Mouse (Mus musculus) kidney, embryonic 15.5 days (tissue): ENCODE measurements around the gene Tbxas1. TPM values are rescaled to one million over a fixed set of nuclear protein-coding genes. Genes with fewer than 3 reads are reported as not detected.

Experiments used
- ATAC-seq: fragments of 200-750 bp; cut with Nextera tagmentation; replicated peaks from 2 replicates; pipeline ENCODE4 v1.8.0; 2017; ENCODE audit warnings: moderate TSS enrichment; ENCODE audit not compliant: low FRiP score
- H3K27ac ChIP-seq: fragments of 300-500 bp; sonication (generic); 2 replicates; pipeline ENCODE4 v1.5.1; 2015; ENCODE audit warnings: mild to moderate bottlenecking, inconsistent platforms
- H3K27me3 ChIP-seq: fragments of 300-500 bp; sonication (generic); 2 replicates; pipeline ENCODE4 v1.6.1; 2015; ENCODE audit warnings: inconsistent platforms
- H3K36me3 ChIP-seq: fragments of 300-500 bp; sonication (generic); 2 replicates; pipeline ENCODE4 v1.6.1; 2015; ENCODE audit warnings: inconsistent platforms
- H3K4me1 ChIP-seq: fragments of 300-500 bp; sonication (generic); 2 replicates; pipeline ENCODE4 v1.6.1; 2015; ENCODE audit warnings: inconsistent platforms
- H3K4me2 ChIP-seq: fragments of 300-500 bp; sonication (generic); 2 replicates; pipeline ENCODE4 v1.6.1; 2015; ENCODE audit warnings: moderate library complexity, mild to moderate bottlenecking, inconsistent platforms
- H3K4me3 ChIP-seq: fragments of 300-500 bp; sonication (generic); replicated peaks from 2 replicates; pipeline ENCODE4 v1.5.1; 2015; ENCODE audit warnings: mild to moderate bottlenecking, inconsistent platforms
- H3K9ac ChIP-seq: fragments of 300-500 bp; sonication (generic); 2 replicates; pipeline ENCODE4 v1.6.1; 2015; ENCODE audit warnings: mild to moderate bottlenecking, inconsistent platforms
- H3K9me3 ChIP-seq: fragments of 300-500 bp; sonication (generic); replicated peaks from 2 replicates; pipeline ENCODE4 v1.6.1; 2016; ENCODE audit warnings: inconsistent platforms
- WGBS: fragments of 180-500 bp; shearing (Covaris S2); methylation state at CpG from one replicate; pipeline ENCODE4 v1.1.7; 2015; ENCODE audit warnings: mixed read lengths; 5-methylcytosine and 5-hydroxymethylcytosine counted together
- polyA plus RNA-seq: library from polyadenylated mRNA; unstranded; fragments of >200 nt; fragmentation: Nextera tagmentation; extraction: Ambion mirVana; gene quantifications from 2 replicates; pipeline ENCODE4 v1.2.1, GENCODE M21; 2015

The Tbxas1 gene
- polyA plus RNA-seq, 1 experiment from 2014 or later: 6.4 TPM

GRCm38 (mm10) chr6:38877674-38878073 lies 2.5 kb downstream of the Tbxas1 start:
- Histone ChIP-seq H3K4me3 (no peak overlapping the region), H3K9me3 (no peaks in the 10 kb centered on the region), H3K36me3 (no peaks in the 10 kb centered on the region), H3K27me3 (peaks cover 3% of the 10 kb centered on the region; the same call in 1 of the 2 replicates), H3K4me2 (no peak overlapping the region), H3K27ac (no peak overlapping the region), H3K9ac (no peak overlapping the region), H3K4me1 (peaks cover 19% of the 10 kb centered on the region)
- ATAC-seq: no peak
- 95% methylated on average over 2 of the region's 2 CpGs for WGBS

GRCm38 (mm10) chr6:38881468-38881867 lies 6.3 kb downstream of the Tbxas1 start:
- no peaks in the 10 kb centered on the region for H3K36me3 ChIP-seq
- 74% methylated on average over 2 of the region's 2 CpGs for WGBS
- peaks cover 3% of the 10 kb centered on the region; the same call in 1 of the 2 replicates for H3K27me3 ChIP-seq
- H3K4me1 ChIP-seq: peaks cover 14% of the 10 kb centered on the region
- H3K27ac ChIP-seq: no peak overlapping the region
- no peak for ATAC-seq
- H3K9me3 ChIP-seq: no peaks in the 10 kb centered on the region
- H3K4me3 ChIP-seq: no peak overlapping the region
- H3K9ac ChIP-seq: no peak overlapping the region
- no peak overlapping the region for H3K4me2 ChIP-seq

- Histone ChIP-seq H3K4me3 (no peak overlapping the region), H3K4me1 (peaks cover 13% of the 10 kb centered on the region), H3K27me3 (peaks cover 3% of the 10 kb centered on the region; the same call in 1 of the 2 replicates), H3K27ac (no peak overlapping the region), H3K9ac (no peak overlapping the region), H3K9me3 (no peaks in the 10 kb centered on the region), H3K36me3 (no peaks in the 10 kb centered on the region), H3K4me2 (no peak overlapping the region)
- no peak for ATAC-seq
- WGBS: 66% methylated on average over 6 of the region's 6 CpGs
These were observed 6.8 kb downstream of the Tbxas1 start for GRCm38 (mm10) chr6:38881975-38882374.

- Histone ChIP-seq H3K9me3 (no peaks in the 10 kb centered on the region), H3K4me2 (no peak overlapping the region), H3K27me3 (peaks cover 2% of the 10 kb centered on the region; the same call in 1 of the 2 replicates), H3K4me3 (no peak overlapping the region), H3K27ac (no peak overlapping the region), H3K9ac (no peak overlapping the region), H3K4me1 (0 out of 2 replicates have a peak, but pooled peaks cover 9% of the 10 kb centered on the region), H3K36me3 (no peaks in the 10 kb centered on the region)
- 66% methylated on average over 6 of the region's 6 CpGs for WGBS
- ATAC-seq: no peak
These were observed 7.5 kb downstream of the Tbxas1 start for GRCm38 (mm10) chr6:38882728-38883171.

GRCm38 (mm10) chr6:38884482-38884881 lies 9.3 kb downstream of the Tbxas1 start:
- no peak for ATAC-seq
- WGBS: 76% methylated on average over 3 of the region's 3 CpGs
- Histone ChIP-seq H3K4me2 (no peak overlapping the region), H3K27me3 (no peaks in the 10 kb centered on the region), H3K27ac (no peak overlapping the region), H3K9me3 (no peaks in the 10 kb centered on the region), H3K4me1 (0 out of 2 replicates have a peak, but pooled peaks cover 12% of the 10 kb centered on the region), H3K36me3 (no peaks in the 10 kb centered on the region), H3K9ac (no peak overlapping the region), H3K4me3 (no peak overlapping the region)

GRCm38 (mm10) chr6:38885132-38885531 lies 9.9 kb downstream of the Tbxas1 start:
- 74% methylated on average over 1 of the region's 1 CpGs for WGBS
- Histone ChIP-seq H3K9me3 (no peaks in the 10 kb centered on the region), H3K36me3 (no peaks in the 10 kb centered on the region), H3K27ac (no peak overlapping the region), H3K9ac (no peak overlapping the region), H3K4me1 (0 out of 2 replicates have a peak, but pooled peaks cover 12% of the 10 kb centered on the region), H3K4me2 (no peak overlapping the region), H3K4me3 (no peak overlapping the region), H3K27me3 (no peaks in the 10 kb centered on the region)
- no peak for ATAC-seq

GRCm38 (mm10) chr6:38887436-38887835 lies 12.2 kb downstream of the Tbxas1 start:
- H3K4me1 ChIP-seq: 0 out of 2 replicates have a peak, but pooled peaks cover 12% of the 10 kb centered on the region
- no peaks in the 10 kb centered on the region for H3K9me3 ChIP-seq
- no peak overlapping the region for H3K4me3 ChIP-seq
- H3K9ac ChIP-seq: no peak overlapping the region
- no peak for ATAC-seq
- WGBS: 76% methylated on average over 4 of the region's 4 CpGs
- no peaks in the 10 kb centered on the region for H3K36me3 ChIP-seq
- no peak overlapping the region for H3K4me2 ChIP-seq
- H3K27ac ChIP-seq: no peak overlapping the region
- no peaks in the 10 kb centered on the region for H3K27me3 ChIP-seq

GRCm38 (mm10) chr6:38889156-38889555 lies 14.0 kb downstream of the Tbxas1 start:
- H3K36me3 ChIP-seq: no peaks in the 10 kb centered on the region
- H3K4me3 ChIP-seq: no peak overlapping the region
- H3K4me2 ChIP-seq: no peak overlapping the region
- H3K9ac ChIP-seq: no peak overlapping the region
- H3K4me1 ChIP-seq: 0 out of 2 replicates have a peak, but pooled peaks cover 6% of the 10 kb centered on the region
- no peaks in the 10 kb centered on the region for H3K27me3 ChIP-seq
- ATAC-seq: no peak
- 71% methylated on average over 6 of the region's 6 CpGs for WGBS
- H3K9me3 ChIP-seq: no peaks in the 10 kb centered on the region
- no peak overlapping the region for H3K27ac ChIP-seq

GRCm38 (mm10) chr6:38892017-38892416 lies 16.8 kb downstream of the Tbxas1 start:
- Histone ChIP-seq H3K4me2 (no peak overlapping the region), H3K27ac (no peak overlapping the region), H3K9ac (no peak overlapping the region), H3K4me1 (0 out of 2 replicates have a peak, but pooled peaks cover 9% of the 10 kb centered on the region), H3K36me3 (no peaks in the 10 kb centered on the region), H3K4me3 (no peak overlapping the region), H3K9me3 (no peaks in the 10 kb centered on the region), H3K27me3 (no peaks in the 10 kb centered on the region)
- 66% methylated on average over 2 of the region's 2 CpGs for WGBS
- no peak for ATAC-seq

- Histone ChIP-seq H3K4me2 (no peak overlapping the region), H3K4me1 (0 out of 2 replicates have a peak, but pooled peaks cover 8% of the 10 kb centered on the region), H3K9ac (no peak overlapping the region), H3K27me3 (no peaks in the 10 kb centered on the region), H3K9me3 (no peaks in the 10 kb centered on the region), H3K4me3 (no peak overlapping the region), H3K27ac (no peak overlapping the region), H3K36me3 (no peaks in the 10 kb centered on the region)
- WGBS: 42% methylated on average over 3 of the region's 3 CpGs
- ATAC-seq: 0 out of 2 replicates have a peak, but pooled peaks have one; percentile 33
These were observed 18.4 kb downstream of the Tbxas1 start for GRCm38 (mm10) chr6:38893615-38894014.

GRCm38 (mm10) chr6:38900073-38900472 lies 24.9 kb downstream of the Tbxas1 start:
- H3K9me3 ChIP-seq: no peaks in the 10 kb centered on the region
- H3K4me1 ChIP-seq: 0 out of 2 replicates have a peak, but pooled peaks cover 10% of the 10 kb centered on the region
- no peak overlapping the region for H3K9ac ChIP-seq
- peak; percentile 52; the same call in 1 of the 2 replicates for ATAC-seq
- no peak overlapping the region for H3K27ac ChIP-seq
- H3K36me3 ChIP-seq: no peaks in the 10 kb centered on the region
- no peaks in the 10 kb centered on the region for H3K27me3 ChIP-seq
- 93% methylated on average over 4 of the region's 4 CpGs for WGBS
- H3K4me2 ChIP-seq: no peak overlapping the region
- H3K4me3 ChIP-seq: no peak overlapping the region

GRCm38 (mm10) chr6:38900479-38901126 lies 25.4 kb downstream of the Tbxas1 start:
- no peak overlapping the region for H3K4me3 ChIP-seq
- no peaks in the 10 kb centered on the region for H3K27me3 ChIP-seq
- H3K27ac ChIP-seq: no peak overlapping the region
- 89% methylated on average over 4 of the region's 4 CpGs for WGBS
- no peak overlapping the region for H3K4me2 ChIP-seq
- 0 out of 2 replicates have a peak, but pooled peaks cover 10% of the 10 kb centered on the region for H3K4me1 ChIP-seq
- no peaks in the 10 kb centered on the region for H3K36me3 ChIP-seq
- H3K9ac ChIP-seq: no peak overlapping the region
- ATAC-seq: no peak; the same call in 1 of the 2 replicates
- no peaks in the 10 kb centered on the region for H3K9me3 ChIP-seq
